Mouse (Mus musculus) cortical plate, adult 2 months (tissue): ENCODE data around the gene Boll. TPM values are rescaled to one million over a fixed set of nuclear protein-coding genes. Genes with fewer than 3 reads are reported as not detected.

Source experiments
- H3K27ac ChIP-seq: fragments of 200-500 bp; 2 replicates; pipeline ENCODE4 v1.5.1; 2012; ENCODE audit warnings: low read length, control low read depth, inconsistent platforms; ENCODE audit not compliant: insufficient read depth
- H3K4me1 ChIP-seq: fragments of 200-500 bp; 2 replicates; pipeline ENCODE4 v1.6.1; 2011; ENCODE audit warnings: low read length; ENCODE audit not compliant: control insufficient read depth, insufficient read depth
- H3K4me3 ChIP-seq: fragments of 200-500 bp; 2 replicates; pipeline ENCODE4 v1.5.1; 2011; ENCODE audit warnings: mild to moderate bottlenecking, low read length, control low read depth; ENCODE audit not compliant: insufficient read depth
- CTCF ChIP-seq: fragments of 200-500 bp; IDR thresholded peaks from 2 replicates; pipeline ENCODE4 v1.5.1; 2011; ENCODE audit warnings: mild to moderate bottlenecking, control low read depth, low read length; ENCODE audit not compliant: insufficient read depth; ENCODE audit errors: extremely low read depth
- POLR2A ChIP-seq: fragments of 200-500 bp; IDR thresholded peaks from 2 replicates; pipeline ENCODE4 v1.6.1; 2011; ENCODE audit warnings: mild to moderate bottlenecking, low read length, control low read depth; ENCODE audit not compliant: insufficient read depth; ENCODE audit errors: extremely low read depth
- polyA plus RNA-seq: library from polyadenylated mRNA; depleted of rRNA; stranded (reverse); fragments of >200 nt; gene quantifications from 2 replicates; pipeline ENCODE4 v1.2.3, GENCODE M21; 2012; rRNA removed

Gene Boll
- polyA plus RNA-seq, 1 experiment: not detected

DNA sequence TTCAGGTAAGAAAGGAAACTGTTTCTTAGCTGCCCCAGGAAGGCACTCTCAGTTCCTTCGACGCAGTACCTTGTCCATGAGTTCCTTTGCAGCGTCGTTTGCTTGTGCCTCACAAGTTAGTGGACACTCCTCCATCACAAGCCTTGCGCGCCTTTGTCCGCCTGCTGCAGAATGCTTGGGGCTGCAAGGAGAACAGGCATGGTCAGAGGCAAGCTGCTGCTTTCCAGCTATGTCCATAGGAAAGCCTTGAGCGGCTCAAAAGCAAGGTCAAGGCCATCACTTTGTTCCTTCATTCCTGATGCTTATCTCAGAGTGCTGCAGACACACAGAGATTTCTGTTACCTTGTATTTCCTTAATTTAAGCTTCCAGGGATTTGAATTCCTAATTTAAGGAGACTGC, 152.2 kb downstream of the Boll start:
- no peak overlapping the region for H3K27ac ChIP-seq
- H3K4me3 ChIP-seq: no peak overlapping the region
- H3K4me1 ChIP-seq: no peaks in the 10 kb centered on the region; the same call in 1 of the 2 replicates
- TF ChIP-seq POLR2A (no peak), CTCF (no peak)

DNA sequence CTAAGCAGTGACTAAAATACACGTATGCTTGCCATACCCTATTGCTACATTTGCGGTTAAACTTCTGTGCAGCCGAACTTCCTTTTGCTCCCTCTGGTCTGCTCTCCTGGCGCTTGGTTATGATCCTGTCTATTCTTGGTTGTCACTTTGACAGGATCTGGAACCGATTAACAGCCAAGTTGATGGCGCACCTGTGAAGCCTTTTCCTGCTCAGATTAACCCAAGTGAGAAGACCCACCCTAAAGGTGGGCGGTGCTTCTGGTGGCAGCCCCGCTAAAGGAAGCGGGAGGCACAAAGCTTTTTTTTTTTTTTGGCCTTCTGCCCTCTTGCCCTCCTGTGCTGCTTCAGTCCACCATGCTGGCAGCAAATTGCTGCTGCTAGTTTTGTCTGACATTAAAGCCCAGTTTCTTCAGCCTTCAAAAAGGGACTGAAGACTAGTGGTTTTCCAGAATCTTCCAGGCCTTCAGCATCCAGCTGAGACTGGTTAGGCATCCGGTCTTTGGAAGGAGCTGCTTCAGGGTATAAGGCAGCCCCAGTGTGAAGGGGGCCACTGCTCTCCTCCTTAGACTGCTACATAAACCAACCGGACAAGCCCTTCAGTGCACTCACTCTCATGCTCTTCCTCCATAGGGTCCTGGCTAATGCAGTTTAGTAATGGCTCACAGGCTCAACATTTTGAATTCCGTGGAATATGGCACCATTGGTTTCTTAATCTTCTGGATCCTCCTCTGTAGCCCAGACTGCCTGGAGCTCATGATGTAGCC, 152.9 kb downstream of the Boll start:
- TF ChIP-seq CTCF: no peak
- TF ChIP-seq POLR2A: no peak
- Histone ChIP-seq H3K4me3 (no peak overlapping the region), H3K4me1 (no peaks in the 10 kb centered on the region; the same call in 1 of the 2 replicates), H3K27ac (no peak overlapping the region)

DNA sequence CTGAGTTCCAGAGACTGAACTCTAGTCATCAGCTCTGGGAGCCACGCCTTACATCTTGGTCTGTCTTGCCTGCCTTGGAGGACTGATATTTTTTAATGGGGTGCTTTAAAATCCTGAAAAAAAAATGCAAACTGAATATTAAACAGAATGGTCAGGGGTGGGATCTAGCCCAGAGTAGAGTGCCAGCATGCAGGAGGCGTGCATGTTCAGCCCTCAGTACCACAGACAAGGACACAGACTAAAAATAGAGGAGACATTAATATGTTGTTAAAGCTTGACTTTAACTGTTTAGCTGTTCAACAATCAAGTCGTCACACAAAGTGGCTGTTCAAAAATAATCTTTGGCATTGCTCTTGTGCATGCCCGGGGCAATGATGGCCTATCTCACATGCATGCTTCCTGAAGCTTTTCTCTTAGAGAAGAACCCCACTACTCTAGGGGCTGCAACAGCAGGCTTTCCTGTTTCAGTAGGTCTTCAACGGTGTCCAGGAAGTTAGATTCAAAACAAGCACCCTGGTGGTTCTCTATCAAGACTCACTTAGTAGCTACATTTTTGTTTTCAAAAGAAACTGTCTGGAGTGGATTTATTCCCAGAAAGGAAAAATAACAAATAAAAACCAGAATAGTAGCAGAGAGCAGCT, 154.6 kb downstream of the Boll start:
- Histone ChIP-seq H3K4me3 (no peak overlapping the region), H3K27ac (no peak overlapping the region), H3K4me1 (no peaks in the 10 kb centered on the region; the same call in 1 of the 2 replicates)
- no peak for TF ChIP-seq CTCF
- no peak for TF ChIP-seq POLR2A

DNA sequence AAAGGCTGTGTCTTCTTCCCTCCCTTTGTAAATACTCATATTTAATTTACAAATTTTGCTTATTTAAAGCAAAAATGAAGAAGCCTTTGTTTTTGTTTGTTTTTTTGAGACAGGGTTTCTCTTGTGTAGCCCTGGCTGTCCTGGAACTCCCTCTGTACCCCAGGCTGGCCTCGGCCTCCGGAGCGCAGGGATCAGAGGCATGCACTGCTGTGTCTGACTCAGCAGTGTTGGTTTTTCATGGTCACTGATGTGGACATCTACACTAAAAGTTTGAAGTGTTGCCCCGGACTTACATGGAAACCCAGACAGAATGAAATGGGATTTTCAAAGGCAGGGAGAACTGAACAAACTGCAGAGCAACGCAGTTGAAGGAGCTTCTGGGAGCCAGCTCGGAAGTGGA, 155.7 kb downstream of the Boll start:
- no peak overlapping the region for H3K27ac ChIP-seq
- H3K4me3 ChIP-seq: no peak overlapping the region
- H3K4me1 ChIP-seq: no peaks in the 10 kb centered on the region; the same call in 1 of the 2 replicates
- TF ChIP-seq POLR2A (no peak), CTCF (no peak)

DNA sequence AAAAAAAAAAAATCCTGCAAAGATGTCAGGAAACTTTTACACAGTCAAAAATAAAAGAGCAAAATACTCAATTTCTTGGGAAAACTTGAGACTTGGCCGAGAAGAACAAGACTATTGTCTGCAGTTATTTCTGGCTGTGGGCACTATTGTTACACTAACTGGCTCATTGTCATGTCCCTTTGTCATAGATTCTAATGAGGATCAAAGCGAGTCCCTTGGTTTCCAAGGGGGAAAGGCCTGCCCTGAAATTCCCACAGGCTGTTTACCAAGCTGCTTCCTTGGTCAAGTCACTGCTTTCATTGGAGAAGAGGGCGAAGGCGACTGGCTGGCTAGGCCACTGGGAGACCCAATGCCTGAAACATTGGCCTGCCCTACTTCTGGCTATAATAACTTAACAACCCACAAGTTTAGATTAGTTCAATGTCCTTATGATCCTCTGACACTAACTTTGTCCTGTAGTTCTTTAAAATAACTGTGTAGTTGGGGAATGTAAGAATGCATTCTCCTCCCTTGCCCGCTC, 157.4 kb downstream of the Boll start:
- H3K27ac ChIP-seq: no peak overlapping the region
- TF ChIP-seq CTCF (no peak), POLR2A (no peak)
- peaks cover 1% of the 10 kb centered on the region for H3K4me1 ChIP-seq
- no peak overlapping the region for H3K4me3 ChIP-seq

DNA sequence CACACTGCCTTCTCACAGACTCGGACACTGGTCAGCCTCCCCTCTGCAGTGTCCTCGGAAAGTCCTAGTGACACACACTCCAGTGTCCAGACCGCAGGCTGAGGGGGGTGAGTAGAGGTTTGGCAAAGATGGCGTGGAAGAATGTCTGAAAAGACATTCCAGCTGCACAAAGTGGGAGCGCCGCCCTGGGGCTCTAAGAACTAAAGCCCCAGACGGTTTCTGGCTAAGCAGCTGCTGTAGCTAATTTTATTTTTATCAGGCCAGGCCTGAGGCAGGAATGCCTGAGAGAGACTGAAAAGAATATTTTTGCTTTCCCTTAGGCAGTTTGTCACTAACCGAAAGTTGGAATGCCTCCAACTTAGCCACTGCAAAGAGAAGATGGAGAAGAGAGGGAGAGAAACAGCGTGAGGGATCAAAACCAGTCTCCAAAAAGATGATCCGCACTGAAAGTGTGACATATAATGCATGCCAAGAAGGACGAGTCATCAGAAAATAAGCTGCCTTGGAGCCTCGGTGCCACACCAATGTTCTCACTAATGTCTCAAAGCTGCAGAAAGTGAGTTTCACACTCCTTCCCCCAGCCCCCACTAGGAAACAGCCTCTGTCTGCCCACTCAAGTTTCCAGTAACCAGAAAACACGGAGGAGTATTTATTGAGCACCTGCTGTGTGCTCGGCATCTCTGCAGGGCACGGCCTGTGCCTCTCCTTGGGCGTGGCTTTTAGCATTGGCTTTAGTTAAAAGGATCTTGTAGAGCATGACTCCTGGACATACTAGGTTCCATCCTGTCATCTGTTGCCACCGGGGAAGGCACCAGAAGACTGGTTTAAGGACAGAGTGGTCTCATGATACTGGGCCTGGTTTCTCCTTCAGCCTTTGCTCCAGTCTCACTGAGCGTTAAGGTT, 161.2 kb downstream of the Boll start:
- TF ChIP-seq CTCF (no peak), POLR2A (no peak)
- H3K4me3 ChIP-seq: no peak overlapping the region
- H3K27ac ChIP-seq: 0 out of 2 replicates have a peak overlapping the region, but pooled peaks have one; percentile 19
- H3K4me1 ChIP-seq: peaks cover 1% of the 10 kb centered on the region; the same call in 1 of the 2 replicates

DNA sequence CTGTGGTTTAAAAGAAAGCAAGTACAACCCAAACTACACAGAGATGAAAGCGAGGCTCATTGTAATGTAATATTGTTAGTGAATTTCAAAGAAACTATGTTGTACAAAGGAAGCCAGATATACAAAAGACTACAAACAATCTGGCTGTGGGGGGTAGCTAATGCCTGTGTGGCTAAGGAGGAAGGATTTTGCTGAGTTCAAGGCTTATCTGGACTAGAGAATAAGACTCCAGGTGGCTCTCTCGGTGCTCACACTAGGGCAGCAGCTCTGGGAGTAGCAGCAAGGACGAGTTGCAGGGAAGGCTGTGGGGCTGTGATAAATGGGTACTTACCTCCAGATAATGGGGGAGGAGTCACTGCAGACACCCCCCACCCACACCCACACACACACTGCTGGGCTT, 164.6 kb downstream of the Boll start:
- TF ChIP-seq CTCF (no peak), POLR2A (no peak)
- Histone ChIP-seq H3K4me1 (peaks cover 1% of the 10 kb centered on the region; the same call in 1 of the 2 replicates), H3K27ac (no peak overlapping the region), H3K4me3 (no peak overlapping the region)

Other genes starting within 250 kb of the Boll start
- gene Mob4, start 232.2 kb downstream of the Boll start, polyA plus RNA-seq: 39.2 and 39.8 TPM in 2 replicates
- 20.8 TPM in 2 replicates for gene Rftn2, start 136.7 kb downstream of the Boll start, polyA plus RNA-seq
- 4.1 TPM in 2 replicates for gene Mars2, start 126.3 kb downstream of the Boll start, polyA plus RNA-seq
- 7.7 and 8.6 TPM in 2 replicates for gene Plcl1, start 42.5 kb upstream of the Boll start, polyA plus RNA-seq